Mouse (Mus musculus): ENCODE measurements around the gene Ctnnd2. TPM values are rescaled to one million over a fixed set of nuclear protein-coding genes. Genes with fewer than 3 reads are reported as not detected.

The Ctnnd2 gene
- polyA plus RNA-seq, 1 experiment from 2014 or later = 1.8 TPM

DNA sequence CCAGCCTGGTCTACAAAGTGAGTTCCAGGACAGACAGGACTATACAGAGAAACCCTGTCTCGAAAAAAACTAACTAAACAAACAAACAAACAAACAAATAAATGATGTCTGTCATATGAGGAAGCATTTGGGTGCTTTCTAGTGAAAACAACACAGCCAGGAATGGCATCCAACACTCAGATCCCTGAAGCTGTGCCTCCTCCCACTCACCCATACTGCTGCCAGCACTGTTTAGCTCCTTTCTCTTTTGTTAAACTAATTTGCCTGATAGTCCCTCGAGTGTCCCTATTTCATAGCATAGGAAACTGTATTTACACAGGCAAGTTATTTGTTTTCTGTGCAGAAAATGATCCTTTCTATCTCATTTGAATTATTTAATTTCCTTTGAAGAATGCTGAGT, 546.8 kb downstream of the Ctnnd2 start:
- Histone ChIP-seq H3K36me3 (no peaks in the 10 kb centered on the region), H3K9me3 (no peaks in the 10 kb centered on the region), H3K27ac (no peak overlapping the region), H3K4me2 (no peak overlapping the region), H3K27me3 (no peaks in the 10 kb centered on the region), H3K9ac (no peak overlapping the region), H3K4me1 (no peaks in the 10 kb centered on the region), H3K4me3 (no peak overlapping the region)
- no peak for ATAC-seq (ENCODE audit: insufficient number of reproducible peaks, low FRiP score, low TSS enrichment, low read depth)
- 68% methylated on average over 2 of the region's 2 CpGs for WGBS

DNA sequence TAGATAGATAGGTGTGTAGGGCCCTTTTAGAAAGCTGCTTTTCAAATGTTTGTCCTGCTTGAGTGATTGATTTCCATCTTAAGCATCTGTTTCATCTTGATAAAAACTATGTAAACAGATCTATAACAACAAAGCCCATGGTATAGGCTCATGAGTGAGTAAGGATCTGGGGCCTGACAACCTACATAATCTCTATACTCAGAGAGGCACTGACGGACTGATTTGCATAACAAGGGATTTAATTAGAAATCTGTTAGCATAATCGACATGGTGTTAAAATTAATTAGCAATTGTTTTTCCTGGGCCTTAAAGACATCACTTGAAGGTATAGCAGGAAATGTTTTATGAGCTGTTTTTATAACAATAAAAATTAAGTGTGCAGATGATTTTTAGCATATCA, 548.7 kb downstream of the Ctnnd2 start:
- Histone ChIP-seq H3K27ac (no peak overlapping the region), H3K4me2 (no peak overlapping the region), H3K4me1 (no peaks in the 10 kb centered on the region), H3K36me3 (no peaks in the 10 kb centered on the region), H3K9me3 (no peaks in the 10 kb centered on the region), H3K27me3 (no peaks in the 10 kb centered on the region), H3K9ac (no peak overlapping the region), H3K4me3 (no peak overlapping the region)
- WGBS = 65% methylated on average over 2 of the region's 2 CpGs
- no peak for ATAC-seq (ENCODE audit: insufficient number of reproducible peaks, low FRiP score, low TSS enrichment, low read depth)

GRCm38 (mm10) chr15:30726066-30726465, 553.7 kb downstream of the Ctnnd2 start:
- H3K36me3 ChIP-seq = no peaks in the 10 kb centered on the region
- 91% methylated on average over 5 of the region's 5 CpGs for WGBS
- no peak overlapping the region for H3K9ac ChIP-seq
- H3K27me3 ChIP-seq = no peaks in the 10 kb centered on the region
- H3K4me2 ChIP-seq = no peak overlapping the region
- no peak overlapping the region for H3K4me3 ChIP-seq
- ATAC-seq (ENCODE audit: insufficient number of reproducible peaks, low FRiP score, low TSS enrichment, low read depth) = no peak
- H3K4me1 ChIP-seq = no peaks in the 10 kb centered on the region
- H3K27ac ChIP-seq = no peak overlapping the region
- no peaks in the 10 kb centered on the region for H3K9me3 ChIP-seq

DNA sequence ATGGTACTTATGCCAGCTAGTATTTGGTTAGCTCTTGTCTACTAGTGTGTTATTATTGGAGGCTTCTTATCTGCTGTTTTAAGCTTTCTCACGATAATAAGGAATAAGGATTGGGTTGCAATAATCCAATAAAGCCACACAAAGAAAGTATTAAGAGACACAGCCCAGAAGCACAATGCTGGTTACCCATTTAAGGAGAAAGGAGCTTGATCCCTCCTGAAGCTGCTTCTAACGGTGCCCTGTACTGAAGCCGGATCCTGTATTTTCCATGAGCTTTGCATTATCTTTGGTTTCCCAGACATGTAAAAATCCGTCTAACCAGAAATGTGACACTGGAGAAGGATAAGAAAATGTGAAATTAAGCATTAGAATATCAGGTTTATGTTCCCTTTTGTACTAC, 565.8 kb downstream of the Ctnnd2 start:
- Histone ChIP-seq H3K4me3 (no peak overlapping the region), H3K9ac (no peak overlapping the region), H3K27ac (no peak overlapping the region), H3K36me3 (no peaks in the 10 kb centered on the region), H3K9me3 (no peaks in the 10 kb centered on the region), H3K4me2 (no peak overlapping the region), H3K4me1 (no peaks in the 10 kb centered on the region), H3K27me3 (no peaks in the 10 kb centered on the region)
- ATAC-seq (ENCODE audit: insufficient number of reproducible peaks, low FRiP score, low TSS enrichment, low read depth) = no peak
- WGBS = 70% methylated on average over 4 of the region's 4 CpGs

GRCm38 (mm10) chr15:30740728-30741127, 568.3 kb downstream of the Ctnnd2 start:
- WGBS = 8% methylated on average over 6 of the region's 6 CpGs
- no peaks in the 10 kb centered on the region for H3K36me3 ChIP-seq
- no peaks in the 10 kb centered on the region for H3K4me1 ChIP-seq
- no peaks in the 10 kb centered on the region for H3K27me3 ChIP-seq
- H3K4me2 ChIP-seq = no peak overlapping the region
- no peak overlapping the region for H3K9ac ChIP-seq
- no peak overlapping the region for H3K27ac ChIP-seq
- H3K4me3 ChIP-seq = no peak overlapping the region
- no peaks in the 10 kb centered on the region for H3K9me3 ChIP-seq
- no peak for ATAC-seq (ENCODE audit: insufficient number of reproducible peaks, low FRiP score, low TSS enrichment, low read depth)

GRCm38 (mm10) chr15:30757991-30758390, 585.6 kb downstream of the Ctnnd2 start:
- no peaks in the 10 kb centered on the region for H3K36me3 ChIP-seq
- H3K4me1 ChIP-seq = no peaks in the 10 kb centered on the region
- H3K4me3 ChIP-seq = no peak overlapping the region
- ATAC-seq (ENCODE audit: insufficient number of reproducible peaks, low FRiP score, low TSS enrichment, low read depth) = no peak
- no peaks in the 10 kb centered on the region for H3K27me3 ChIP-seq
- 61% methylated on average over 2 of the region's 2 CpGs for WGBS
- H3K27ac ChIP-seq = no peak overlapping the region
- H3K9ac ChIP-seq = no peak overlapping the region
- no peak overlapping the region for H3K4me2 ChIP-seq
- H3K9me3 ChIP-seq = no peaks in the 10 kb centered on the region

- Histone ChIP-seq H3K4me2 (no peak overlapping the region), H3K9ac (no peak overlapping the region), H3K4me3 (no peak overlapping the region), H3K27me3 (no peaks in the 10 kb centered on the region), H3K36me3 (no peaks in the 10 kb centered on the region), H3K9me3 (no peaks in the 10 kb centered on the region), H3K27ac (no peak overlapping the region), H3K4me1 (0 out of 2 replicates have a peak, but pooled peaks cover 3% of the 10 kb centered on the region)
- no peak for ATAC-seq (ENCODE audit: insufficient number of reproducible peaks, low FRiP score, low TSS enrichment, low read depth)
- WGBS = 73% methylated on average over 5 of the region's 5 CpGs
Measured at GRCm38 (mm10) chr15:30762211-30762610, 589.8 kb downstream of the Ctnnd2 start.

DNA sequence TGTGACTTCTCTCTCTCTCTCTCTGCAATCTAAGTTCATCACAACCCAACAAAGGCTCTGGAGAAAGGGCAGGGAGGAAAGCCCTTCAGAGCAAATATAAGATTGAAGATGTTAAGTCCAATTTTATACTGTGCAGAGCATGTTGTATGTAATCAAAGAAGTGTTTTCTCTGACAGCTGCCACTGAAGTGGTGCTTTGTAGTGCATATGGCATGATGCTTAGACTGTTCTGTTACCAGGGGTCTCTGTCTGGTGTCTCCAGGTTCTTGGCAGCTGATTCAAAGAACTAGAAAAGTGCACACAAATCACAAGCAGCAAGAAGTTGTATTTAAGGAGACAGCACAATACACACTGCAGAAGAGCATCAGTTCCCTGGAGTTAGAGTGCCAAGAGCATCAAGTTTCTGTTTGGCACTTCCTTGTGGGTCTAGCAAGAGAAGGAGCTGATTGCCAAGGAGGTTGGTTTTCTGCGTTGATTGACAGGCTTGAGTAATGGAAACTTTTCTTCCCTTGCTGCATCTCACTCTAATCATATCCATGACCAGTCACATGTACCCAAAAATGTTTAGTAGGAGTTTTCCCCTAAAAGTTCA, 590.4 kb downstream of the Ctnnd2 start:
- Histone ChIP-seq H3K4me2 (no peak overlapping the region), H3K4me1 (0 out of 2 replicates have a peak, but pooled peaks cover 3% of the 10 kb centered on the region), H3K36me3 (no peaks in the 10 kb centered on the region), H3K27ac (no peak overlapping the region), H3K4me3 (no peak overlapping the region), H3K27me3 (no peaks in the 10 kb centered on the region), H3K9me3 (no peaks in the 10 kb centered on the region), H3K9ac (no peak overlapping the region)
- 78% methylated on average over 1 of the region's 1 CpGs for WGBS
- ATAC-seq (ENCODE audit: insufficient number of reproducible peaks, low FRiP score, low TSS enrichment, low read depth) = no peak

DNA sequence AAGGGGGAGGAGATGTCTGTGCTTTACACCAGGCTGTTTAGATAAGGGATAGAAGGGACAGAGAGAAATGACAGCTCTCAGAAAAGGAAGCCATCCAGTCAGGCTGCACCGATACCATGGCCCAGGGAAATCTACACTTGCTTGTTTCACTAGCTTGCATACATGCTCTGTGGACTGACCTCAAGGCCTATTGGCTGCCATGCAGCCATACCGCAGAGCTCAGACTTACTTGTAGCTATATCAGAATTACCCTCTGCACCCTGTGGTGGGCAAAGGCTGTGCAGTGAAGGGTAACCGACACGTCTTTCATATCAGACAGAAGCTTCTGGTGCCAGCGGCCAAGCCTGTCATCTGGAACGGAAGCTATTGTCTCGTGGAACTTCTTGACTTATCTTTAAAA, 604.5 kb downstream of the Ctnnd2 start:
- WGBS = 90% methylated on average over 7 of the region's 7 CpGs
- H3K4me3 ChIP-seq = no peak overlapping the region
- ATAC-seq (ENCODE audit: insufficient number of reproducible peaks, low FRiP score, low TSS enrichment, low read depth) = no peak
- no peaks in the 10 kb centered on the region for H3K9me3 ChIP-seq
- no peak overlapping the region for H3K27ac ChIP-seq
- no peaks in the 10 kb centered on the region for H3K27me3 ChIP-seq
- H3K4me2 ChIP-seq = no peak overlapping the region
- H3K36me3 ChIP-seq = no peaks in the 10 kb centered on the region
- no peak overlapping the region for H3K9ac ChIP-seq
- H3K4me1 ChIP-seq = no peaks in the 10 kb centered on the region

- no peak for ATAC-seq (ENCODE audit: insufficient number of reproducible peaks, low FRiP score, low TSS enrichment, low read depth)
- 90% methylated on average over 5 of the region's 5 CpGs for WGBS
- Histone ChIP-seq H3K4me3 (no peak overlapping the region), H3K4me2 (no peak overlapping the region), H3K27me3 (no peaks in the 10 kb centered on the region), H3K9ac (no peak overlapping the region), H3K36me3 (no peaks in the 10 kb centered on the region), H3K9me3 (no peaks in the 10 kb centered on the region), H3K4me1 (no peaks in the 10 kb centered on the region), H3K27ac (no peak overlapping the region)
Measured at GRCm38 (mm10) chr15:30777801-30778200, 605.4 kb downstream of the Ctnnd2 start.

- Histone ChIP-seq H3K9me3 (no peaks in the 10 kb centered on the region), H3K36me3 (no peaks in the 10 kb centered on the region), H3K4me2 (no peak overlapping the region), H3K9ac (no peak overlapping the region), H3K27ac (no peak overlapping the region), H3K27me3 (no peaks in the 10 kb centered on the region), H3K4me1 (no peaks in the 10 kb centered on the region), H3K4me3 (no peak overlapping the region)
- ATAC-seq (ENCODE audit: insufficient number of reproducible peaks, low FRiP score, low TSS enrichment, low read depth) = no peak
- 85% methylated on average over 1 of the region's 1 CpGs for WGBS
Measured at GRCm38 (mm10) chr15:30779903-30780302, 607.5 kb downstream of the Ctnnd2 start.

- no peak for ATAC-seq (ENCODE audit: insufficient number of reproducible peaks, low FRiP score, low TSS enrichment, low read depth)
- Histone ChIP-seq H3K4me2 (no peak overlapping the region), H3K4me3 (no peak overlapping the region), H3K27me3 (no peaks in the 10 kb centered on the region), H3K4me1 (no peaks in the 10 kb centered on the region), H3K9me3 (no peaks in the 10 kb centered on the region), H3K27ac (no peak overlapping the region), H3K36me3 (no peaks in the 10 kb centered on the region), H3K9ac (no peak overlapping the region)
Measured at GRCm38 (mm10) chr15:30780977-30781376, 608.6 kb downstream of the Ctnnd2 start.

- no peak for ATAC-seq (ENCODE audit: insufficient number of reproducible peaks, low FRiP score, low TSS enrichment, low read depth)
- H3K27ac ChIP-seq = no peak overlapping the region
- no peaks in the 10 kb centered on the region for H3K4me1 ChIP-seq
- H3K4me2 ChIP-seq = no peak overlapping the region
- no peaks in the 10 kb centered on the region for H3K36me3 ChIP-seq
- H3K9me3 ChIP-seq = no peaks in the 10 kb centered on the region
- no peak overlapping the region for H3K4me3 ChIP-seq
- H3K9ac ChIP-seq = no peak overlapping the region
- 67% methylated on average over 5 of the region's 5 CpGs for WGBS
- no peaks in the 10 kb centered on the region for H3K27me3 ChIP-seq
Measured at GRCm38 (mm10) chr15:30785706-30786320, 613.4 kb downstream of the Ctnnd2 start.

Measured in limb, embryonic 15.5 days (tissue).